Mouse (Mus musculus) fat pad, adult 2 months (tissue): ENCODE results near the gene Lrp10.

ENCODE experiments used
- DNase-seq: peaks from one replicate; pipeline ENCODE4 v3.0.0-alpha.2; 2011; ENCODE audit warnings: low read depth, low spot score; ENCODE audit errors: extremely low read depth

Lrp10 gene

GRCm38 (mm10) chr14:54472671-54473070, 8.7 kb downstream of the Lrp10 start:
- DNase-seq = no peak

DNA sequence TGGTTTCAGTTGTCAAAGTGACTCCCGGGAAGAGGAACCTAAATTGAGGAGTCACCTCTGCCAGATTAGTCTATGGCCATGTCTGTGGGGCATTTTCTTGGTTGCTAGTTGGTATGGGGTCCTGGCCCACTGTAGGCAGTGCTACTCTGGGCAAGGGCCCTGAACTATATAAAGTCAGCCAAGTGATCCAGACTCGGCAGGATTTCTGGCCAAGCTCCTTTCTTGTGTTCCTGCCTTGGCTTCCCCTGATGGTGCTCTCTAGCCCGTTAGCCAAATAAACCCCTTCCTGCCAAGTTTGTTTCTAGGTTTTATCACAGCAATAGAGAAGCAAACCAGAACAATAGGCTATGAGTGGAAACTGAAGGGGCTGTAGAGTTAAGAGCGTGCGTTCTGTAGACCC, 10.8 kb downstream of the Lrp10 start:
- DNase-seq = no peak

- DNase-seq = no peak
Observed at GRCm38 (mm10) chr14:54475941-54476844, 12.3 kb downstream of the Lrp10 start, which contains the start of gene Rem2. Gene Rem2, plus strand, starts transcription at chr14:54476100.

GRCm38 (mm10) chr14:54477172-54477909, 13.4 kb downstream of the Lrp10 start:
- no peak for DNase-seq

- DNase-seq = no peak
Observed at GRCm38 (mm10) chr14:54479451-54479920, 15.5 kb downstream of the Lrp10 start.

- DNase-seq = no peak
Observed at GRCm38 (mm10) chr14:54480673-54481072, 16.7 kb downstream of the Lrp10 start.

DNA sequence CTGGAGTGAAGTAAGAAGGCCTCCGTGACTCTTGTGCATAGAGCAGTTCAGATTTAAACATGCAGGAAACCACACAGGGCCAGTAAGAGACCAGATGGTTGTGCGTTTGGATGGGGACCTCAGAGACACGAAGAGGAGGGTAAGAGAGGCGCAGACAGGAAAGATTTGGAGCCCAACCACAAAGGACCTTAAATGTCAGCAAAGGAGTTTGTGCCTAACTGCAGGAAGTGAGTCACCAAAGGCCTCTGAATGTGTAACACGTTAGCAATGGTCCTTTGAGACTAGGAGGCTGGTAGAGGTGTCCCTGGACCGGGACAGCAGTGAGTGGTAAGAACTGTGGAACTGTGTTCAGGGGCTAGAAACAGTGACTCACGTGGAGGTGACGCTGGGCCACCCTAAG, 17.5 kb downstream of the Lrp10 start:
- DNase-seq = no peak

DNA sequence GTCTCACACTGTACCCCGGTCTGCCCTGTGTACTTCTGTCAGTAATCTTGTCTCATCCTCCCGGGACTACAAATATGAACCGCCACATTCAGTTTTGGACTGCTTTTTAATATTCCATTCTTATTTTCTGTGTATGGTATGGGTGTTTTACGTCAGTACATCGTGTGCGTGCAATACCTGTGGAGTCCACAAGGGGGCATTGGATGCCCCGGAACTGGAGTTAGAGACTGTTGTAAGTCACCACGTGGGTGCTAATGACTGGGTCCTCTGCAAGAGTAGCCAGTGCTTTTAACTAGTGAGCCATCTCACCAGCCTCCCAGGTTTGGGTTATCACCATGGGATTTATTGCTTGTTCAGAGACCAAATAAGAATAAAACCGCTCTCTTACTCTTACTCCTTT, 18.6 kb downstream of the Lrp10 start:
- DNase-seq = no peak

DNA sequence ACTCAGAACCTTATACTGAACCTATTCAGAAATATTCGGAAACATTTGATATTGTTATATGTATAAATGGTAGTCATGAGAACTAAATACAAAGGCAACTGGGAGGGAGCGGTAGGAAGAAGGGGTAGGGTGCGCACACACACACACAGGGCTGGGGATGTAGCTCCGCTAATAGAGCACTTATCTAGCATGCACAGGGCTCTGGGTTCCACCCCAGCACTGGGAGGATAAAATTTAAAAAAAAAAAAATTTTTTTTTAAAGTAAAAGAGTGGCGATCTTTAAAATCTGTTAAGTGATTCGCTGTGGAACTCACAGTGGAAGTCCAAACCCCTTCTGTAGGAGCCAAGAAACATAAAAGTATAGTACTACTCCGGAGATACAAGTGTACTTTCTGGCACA, 22.0 kb downstream of the Lrp10 start:
- DNase-seq = no peak

GRCm38 (mm10) chr14:54487732-54488131, 23.8 kb downstream of the Lrp10 start:
- DNase-seq = no peak

DNA sequence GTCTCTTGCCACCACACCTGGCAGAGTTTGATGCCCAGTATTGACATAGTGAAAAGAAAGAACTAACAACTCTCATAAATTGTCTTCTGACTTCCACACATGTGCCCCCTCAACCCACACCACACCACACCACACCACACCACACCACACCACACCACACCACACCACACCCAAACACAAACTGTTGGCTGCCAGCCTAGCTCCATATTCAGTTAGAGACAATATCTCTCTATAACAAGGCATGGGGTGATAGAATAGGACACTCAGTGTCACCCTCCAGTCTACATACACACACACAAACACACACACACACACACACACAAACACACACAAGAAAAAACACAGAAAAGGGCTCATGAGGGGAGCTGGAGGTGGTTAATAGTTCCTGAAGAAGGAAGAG, 24.4 kb downstream of the Lrp10 start:
- no peak for DNase-seq

DNA sequence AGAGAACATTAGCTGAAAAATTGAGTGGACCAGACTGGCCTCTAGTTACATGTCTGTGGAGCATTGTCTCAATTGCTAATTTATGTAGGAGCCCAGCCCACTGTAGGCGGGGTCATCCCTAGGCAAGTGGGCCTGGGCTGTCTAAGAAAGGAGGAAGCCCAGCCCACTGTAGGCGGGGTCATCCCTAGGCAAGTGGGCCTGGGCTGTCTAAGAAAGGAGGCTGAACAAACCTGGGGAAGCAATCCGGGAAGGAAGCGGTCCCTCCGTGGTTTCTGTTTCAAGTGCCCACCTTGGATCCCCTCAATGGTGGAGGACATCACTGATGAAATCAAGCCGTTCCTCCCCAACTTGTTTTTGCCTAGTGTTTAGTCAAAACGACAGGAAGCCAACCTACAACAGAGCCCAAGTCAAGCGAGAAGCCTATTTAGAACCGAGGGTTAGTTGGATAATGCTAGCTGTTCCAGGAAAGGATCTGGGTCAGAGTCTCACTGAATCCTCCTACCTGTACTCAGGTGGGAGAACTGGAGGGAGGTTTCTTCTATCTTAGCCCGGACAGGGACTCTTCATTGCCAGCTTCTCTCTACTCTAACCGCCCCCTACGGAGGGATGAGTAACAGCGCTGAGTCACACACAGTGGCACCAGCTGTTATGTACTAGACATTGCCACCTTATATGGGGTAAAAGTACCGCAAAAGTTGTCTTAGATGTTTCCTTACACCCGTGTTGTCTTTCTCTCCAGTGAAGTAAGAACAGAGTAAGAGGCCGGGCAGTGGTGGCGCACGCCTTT, 28.6 kb downstream of the Lrp10 start:
- DNase-seq = no peak

DNA sequence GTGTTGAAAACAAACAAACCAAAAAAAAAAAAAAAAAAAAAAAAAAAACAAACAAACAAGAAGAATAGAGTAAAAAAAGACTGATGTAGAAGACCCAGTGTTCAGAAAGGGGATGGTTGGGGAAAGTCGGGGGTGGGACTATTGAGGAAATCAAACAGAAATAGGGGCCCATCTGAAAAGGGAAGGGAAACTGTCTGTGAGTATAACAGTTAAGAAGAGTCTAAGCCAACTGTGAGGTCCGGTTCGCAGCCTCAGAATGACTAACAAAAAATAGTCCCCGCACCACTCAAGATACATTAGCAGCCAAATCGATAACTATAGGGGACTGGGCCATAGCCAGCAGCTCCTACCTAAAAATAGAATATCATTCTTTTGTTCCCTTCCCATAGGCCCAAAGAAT, 29.3 kb downstream of the Lrp10 start:
- no peak for DNase-seq

- no peak for DNase-seq
Observed at GRCm38 (mm10) chr14:54494234-54494633, 30.3 kb downstream of the Lrp10 start.

DNA sequence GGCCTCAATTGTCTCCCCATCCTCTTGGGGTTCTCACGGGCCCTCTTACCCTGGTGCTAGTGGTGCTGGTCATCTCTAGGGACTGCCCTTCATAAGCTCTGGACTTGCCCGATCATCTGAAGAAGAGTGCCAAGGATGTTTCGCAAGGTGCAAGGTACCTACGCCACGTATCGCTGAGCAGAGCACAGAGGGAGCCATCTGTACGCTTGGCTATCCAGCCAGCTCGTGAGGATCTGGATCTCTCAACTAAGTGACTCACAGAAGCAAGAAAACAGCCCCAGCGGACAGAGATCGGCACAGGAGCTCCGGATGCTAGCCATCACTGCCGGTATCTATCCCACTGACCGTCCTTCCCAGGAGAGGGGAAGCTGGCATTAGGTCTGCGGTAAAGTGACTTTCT, 32.8 kb downstream of the Lrp10 start:
- no peak for DNase-seq

GRCm38 (mm10) chr14:54499330-54499729, 35.4 kb downstream of the Lrp10 start:
- DNase-seq = no peak

DNA sequence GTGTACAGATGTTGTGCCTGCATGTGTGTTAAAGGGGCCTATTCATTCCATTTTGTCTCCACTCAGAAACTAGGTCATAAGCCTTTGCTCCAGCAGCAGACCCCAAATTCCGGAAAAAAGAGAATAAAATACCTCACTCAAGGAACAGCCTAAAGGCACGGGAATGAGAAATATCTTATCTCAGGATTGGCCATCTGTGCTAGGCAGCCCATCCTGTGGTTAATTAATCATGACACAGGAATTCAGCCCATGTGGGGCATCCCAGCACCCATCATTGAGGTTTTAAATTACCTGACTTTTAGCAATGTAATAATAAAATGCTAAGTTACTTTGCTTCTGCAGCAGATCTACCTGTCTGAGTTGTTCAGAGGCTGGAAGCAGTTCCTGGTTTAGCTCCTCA, 37.4 kb downstream of the Lrp10 start:
- DNase-seq = no peak

- no peak for DNase-seq
Observed at GRCm38 (mm10) chr14:54503092-54503491, 39.2 kb downstream of the Lrp10 start.

GRCm38 (mm10) chr14:54509774-54510173, 45.8 kb downstream of the Lrp10 start:
- DNase-seq = no peak

- DNase-seq = no peak
Observed at GRCm38 (mm10) chr14:54516710-54517310, 52.9 kb downstream of the Lrp10 start.
